Mouse (Mus musculus) testis, adult 2 months (tissue): ENCODE measurements around the gene Rbfox2.

Experiments used
- CTCF ChIP-seq: fragments of 200-500 bp; IDR thresholded peaks from 2 replicates; pipeline ENCODE4 v1.5.1; 2012; ENCODE audit warnings: low read depth, mild to moderate bottlenecking, inconsistent platforms, low read length, moderate library complexity; ENCODE audit not compliant: control insufficient read depth, insufficient read depth, insufficient replicate concordance
- POLR2A ChIP-seq: fragments of 200-500 bp; IDR thresholded peaks from 2 replicates; pipeline ENCODE4 v1.6.1; 2012; ENCODE audit warnings: low read depth, mild to moderate bottlenecking, inconsistent platforms, low read length, moderate library complexity; ENCODE audit not compliant: control insufficient read depth

- no peak for TF ChIP-seq POLR2A
- TF ChIP-seq CTCF = no peak
These were observed 248.2 kb downstream of the Rbfox2 start for GRCm38 (mm10) chr15:77058566-77058965.
